Mouse (Mus musculus) right cerebral cortex, postnatal 10 days (tissue): ENCODE measurements around the gene Tspo2.

Experiments used
- DNase-seq, 2 experiments: peaks; one replicate each; pipeline ENCODE4 v3.0.0; 2021; ENCODE audit warnings: low spot score in 2 of 2

The Tspo2 gene

GRCm38 (mm10) chr17:48417521-48417920, 33.8 kb downstream of the Tspo2 start:
- no peak for DNase-seq

- DNase-seq, result peak; percentile 73 to 86
Observed at GRCm38 (mm10) chr17:48416425-48417195, 34.7 kb downstream of the Tspo2 start.

- no peak for DNase-seq
Observed at GRCm38 (mm10) chr17:48416011-48416410, 35.3 kb downstream of the Tspo2 start.

GRCm38 (mm10) chr17:48411241-48411640, 40.1 kb downstream of the Tspo2 start:
- DNase-seq, result no peak

- peak in 1 of 2 experiments; percentile 39 for DNase-seq
Observed at GRCm38 (mm10) chr17:48410299-48410785, 41.0 kb downstream of the Tspo2 start.

GRCm38 (mm10) chr17:48409380-48410298, 41.7 kb downstream of the Tspo2 start, which contains the start of the genes Nfya and Oard1:
Gene Nfya, minus strand, starts transcription at chr17:48409906.
Gene Oard1, plus strand, starts transcription at chr17:48410014.
- peak; percentile 100 for DNase-seq

- peak; percentile 81 to 83 for DNase-seq
Observed at GRCm38 (mm10) chr17:48408526-48409291, 42.6 kb downstream of the Tspo2 start.

- no peak for DNase-seq
Observed at GRCm38 (mm10) chr17:48407910-48408525, 43.3 kb downstream of the Tspo2 start.

GRCm38 (mm10) chr17:48407154-48407553, 44.2 kb downstream of the Tspo2 start:
- DNase-seq, result peak; percentile 32 to 63

- no peak for DNase-seq
Observed at GRCm38 (mm10) chr17:48404706-48405105, 46.6 kb downstream of the Tspo2 start.

GRCm38 (mm10) chr17:48403848-48404247, 47.5 kb downstream of the Tspo2 start:
- no peak for DNase-seq

GRCm38 (mm10) chr17:48402751-48403150, 48.6 kb downstream of the Tspo2 start:
- DNase-seq, result no peak

GRCm38 (mm10) chr17:48401710-48402109, 49.6 kb downstream of the Tspo2 start:
- DNase-seq, result no peak
